Mouse (Mus musculus) ES-E14 (cell line): ENCODE measurements around the gene Foxp1.

Experiments
- CHD2 ChIP-seq: IDR thresholded peaks from 2 replicates; pipeline ENCODE4 v1.6.1; 2014; ENCODE audit warnings: mild to moderate bottlenecking, low read depth, low read length, inconsistent platforms
- HCFC1 ChIP-seq: IDR thresholded peaks from 2 replicates; pipeline ENCODE4 v1.6.1; 2012; ENCODE audit warnings: low read length, inconsistent platforms, borderline replicate concordance; ENCODE audit not compliant: insufficient read depth
- MAFK ChIP-seq: IDR thresholded peaks from 2 replicates; pipeline ENCODE4 v1.6.1; 2014; ENCODE audit warnings: mild to moderate bottlenecking, low read depth, low read length, inconsistent platforms; ENCODE audit not compliant: insufficient read depth
- ZC3H11A ChIP-seq: IDR thresholded peaks from 2 replicates; pipeline ENCODE4 v1.6.1; 2012; ENCODE audit warnings: low read depth, mild to moderate bottlenecking, inconsistent platforms, low read length, borderline replicate concordance

GRCm38 (mm10) chr6:98878208-98878607, 644.3 kb downstream of the Foxp1 start:
- TF ChIP-seq MAFK, result no peak
- no peak for TF ChIP-seq HCFC1
- no peak for TF ChIP-seq ZC3H11A
- no peak for TF ChIP-seq CHD2
